Mouse (Mus musculus) embryo, embryonic 10 days (tissue): ENCODE data around the gene Grb2.
A peak's percentile ranks its signal among the peaks of the same experiment; 100 is the strongest.

Experiments
- DNase-seq: peaks from one replicate; pipeline ENCODE4 v3.0.0-alpha.2; 2015; ENCODE audit warnings: low spot score

Grb2 gene

GRCm38 (mm10) chr11:115626824-115627616, 81.4 kb downstream of the Grb2 start:
- no peak for DNase-seq

GRCm38 (mm10) chr11:115625877-115626276, 82.5 kb downstream of the Grb2 start:
- no peak for DNase-seq

- DNase-seq = no peak
Observed at GRCm38 (mm10) chr11:115623487-115624070, 84.8 kb downstream of the Grb2 start.

GRCm38 (mm10) chr11:115619949-115620348, 88.4 kb downstream of the Grb2 start:
- DNase-seq = no peak

- no peak for DNase-seq
Observed at GRCm38 (mm10) chr11:115618732-115619516, 89.5 kb downstream of the Grb2 start.

GRCm38 (mm10) chr11:115618001-115618400, 90.4 kb downstream of the Grb2 start:
- no peak for DNase-seq

GRCm38 (mm10) chr11:115616893-115617292, 91.5 kb downstream of the Grb2 start:
- no peak for DNase-seq

GRCm38 (mm10) chr11:115616371-115616770, 92.0 kb downstream of the Grb2 start:
- DNase-seq = no peak

- DNase-seq = no peak
Observed at GRCm38 (mm10) chr11:115615875-115616274, 92.5 kb downstream of the Grb2 start.

GRCm38 (mm10) chr11:115615108-115615825, 93.1 kb downstream of the Grb2 start:
- no peak for DNase-seq

GRCm38 (mm10) chr11:115614346-115615107, 93.9 kb downstream of the Grb2 start:
- no peak for DNase-seq

GRCm38 (mm10) chr11:115613138-115613945, 95.1 kb downstream of the Grb2 start:
- no peak for DNase-seq

GRCm38 (mm10) chr11:115612410-115613137, 95.8 kb downstream of the Grb2 start, which contains the start of gene Mif4gd:
Gene Mif4gd (minus strand): TSS chr11:115612969.
- DNase-seq = peak; percentile 87

GRCm38 (mm10) chr11:115612059-115612409, 96.4 kb downstream of the Grb2 start:
- DNase-seq = peak; percentile 42

GRCm38 (mm10) chr11:115611173-115611572, 97.2 kb downstream of the Grb2 start:
- DNase-seq = no peak

- DNase-seq = no peak
Observed at GRCm38 (mm10) chr11:115609576-115609975, 98.8 kb downstream of the Grb2 start.

GRCm38 (mm10) chr11:115608421-115609399, 99.7 kb downstream of the Grb2 start:
- DNase-seq = no peak

GRCm38 (mm10) chr11:115606733-115607132, 101.7 kb downstream of the Grb2 start:
- no peak for DNase-seq

- DNase-seq = peak; percentile 50
Observed at GRCm38 (mm10) chr11:115604304-115604696, 104.1 kb downstream of the Grb2 start.
